Mouse (Mus musculus): ENCODE measurements at regions not wholly inside any gene's neighbourhood (a gene's known extent, or its start where the extent isn't known, plus 50 kb on each side); places are given as distances from the start of the nearest gene placed in this dataset.

DNA sequence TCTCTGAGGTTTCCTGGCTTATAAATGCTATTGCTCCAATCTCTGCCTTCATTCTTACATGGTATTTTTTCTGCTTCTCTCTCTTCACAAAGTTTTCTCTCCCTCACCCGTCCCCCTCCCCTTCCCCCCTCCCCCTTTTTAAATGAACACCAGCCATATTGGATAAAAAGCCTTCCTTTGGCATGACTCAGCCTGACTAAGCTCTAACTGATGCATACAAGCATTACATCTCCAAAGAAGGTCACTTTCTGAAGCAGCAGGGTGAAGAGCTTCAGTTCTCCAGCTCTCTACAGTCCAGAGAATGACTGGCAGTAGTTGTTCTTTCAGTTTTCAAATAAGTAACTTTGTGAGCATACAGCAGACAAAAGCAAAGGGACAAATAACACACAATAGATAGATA, 244.4 kb downstream of the Ttc32 start:
- no peak for TF ChIP-seq CTCF (IDR thresholded peaks at IDR 0.05)
- TF ChIP-seq POLR2A (IDR thresholded peaks at IDR 0.05; ENCODE audit: insufficient read depth, low read depth, low read length): no peak
- no peak for TF ChIP-seq EP300 (IDR thresholded peaks at IDR 0.05; ENCODE audit: insufficient read depth, low read depth, low read length)

DNA sequence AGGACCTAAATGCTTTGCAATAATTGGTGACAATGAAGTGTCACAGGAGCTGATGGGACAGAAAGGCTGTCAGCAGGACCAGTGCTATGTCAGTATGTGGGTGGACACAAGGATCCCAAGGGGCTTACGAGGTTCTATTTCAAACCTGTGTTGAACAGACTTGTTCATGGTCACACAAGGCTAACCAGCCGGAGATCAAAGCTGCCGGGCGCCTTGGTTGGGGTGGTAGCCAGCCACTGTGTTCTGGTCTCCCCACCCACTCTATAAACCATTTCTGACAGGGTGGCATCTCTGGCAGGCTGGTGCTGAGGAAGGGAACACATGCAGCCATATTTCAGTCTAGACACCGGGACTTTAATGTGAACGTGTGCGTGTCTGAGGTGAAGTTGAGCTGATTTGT, 245.9 kb downstream of the Ttc32 start:
- Histone ChIP-seq H3K4me3 (no peak overlapping the region), H3K27me3 (ENCODE audit: control insufficient read depth, insufficient read depth, low read length) (no peaks in the 10 kb centered on the region), H3K79me2 (replicated peaks; ENCODE audit: control insufficient read depth, insufficient read depth, low read length) (no peaks in the 10 kb centered on the region), H3K27ac (no peak overlapping the region), H3K9ac (ENCODE audit: low read depth, low read length) (no peak overlapping the region), H3K4me1 (ENCODE audit: control insufficient read depth, insufficient read depth, low read length) (no peaks in the 10 kb centered on the region), H3K36me3 (ENCODE audit: control insufficient read depth, insufficient read depth, low read length) (no peaks in the 10 kb centered on the region)
- TF ChIP-seq CTCF (IDR thresholded peaks at IDR 0.05) (no peak), POLR2A (IDR thresholded peaks at IDR 0.05; ENCODE audit: insufficient read depth, low read depth, low read length) (no peak), EP300 (IDR thresholded peaks at IDR 0.05; ENCODE audit: insufficient read depth, low read depth, low read length) (no peak)
- intact Hi-C loops (cut with DNase I): no loop called here
- 91% methylated on average over 7 of the region's 7 CpGs for WGBS
- DNase-seq: no peak

More for the DNA sequence above, 244.4 kb downstream of the Ttc32 start:
- Histone ChIP-seq H3K27ac (no peak overlapping the region), H3K79me2 (replicated peaks; ENCODE audit: control insufficient read depth, insufficient read depth, low read length) (no peaks in the 10 kb centered on the region), H3K27me3 (ENCODE audit: control insufficient read depth, insufficient read depth, low read length) (no peaks in the 10 kb centered on the region), H3K9ac (ENCODE audit: low read depth, low read length) (no peak overlapping the region), H3K4me3 (no peak overlapping the region), H3K4me1 (ENCODE audit: control insufficient read depth, insufficient read depth, low read length) (no peaks in the 10 kb centered on the region), H3K36me3 (ENCODE audit: control insufficient read depth, insufficient read depth, low read length) (no peaks in the 10 kb centered on the region)
- WGBS: 21% methylated on average over 1 of the region's 1 CpGs
- no peak for DNase-seq
- intact Hi-C loops (cut with DNase I): no loop called here

- WGBS: 44% methylated on average over 5 of the region's 5 CpGs
- H3K36me3 ChIP-seq (ENCODE audit: control insufficient read depth, insufficient read depth, low read length): no peaks in the 10 kb centered on the region
Observed at GRCm38 (mm10) chr12:9278735-9279134, 248.9 kb downstream of the Ttc32 start.

GRCm38 (mm10) chr12:9279893-9280605, 250.3 kb downstream of the Ttc32 start:
- Histone ChIP-seq H3K9ac (ENCODE audit: low read depth, low read length) (no peak overlapping the region), H3K27ac (no peak overlapping the region), H3K27me3 (ENCODE audit: control insufficient read depth, insufficient read depth, low read length) (no peaks in the 10 kb centered on the region), H3K4me1 (ENCODE audit: control insufficient read depth, insufficient read depth, low read length) (no peaks in the 10 kb centered on the region), H3K79me2 (replicated peaks; ENCODE audit: control insufficient read depth, insufficient read depth, low read length) (no peaks in the 10 kb centered on the region), H3K36me3 (ENCODE audit: control insufficient read depth, insufficient read depth, low read length) (no peaks in the 10 kb centered on the region), H3K4me3 (no peak overlapping the region)
- DNase-seq: no peak
- intact Hi-C loops (cut with DNase I): no loop called here
- 54% methylated on average over 5 of the region's 5 CpGs for WGBS
- TF ChIP-seq CTCF (IDR thresholded peaks at IDR 0.05) (no peak), EP300 (IDR thresholded peaks at IDR 0.05; ENCODE audit: insufficient read depth, low read depth, low read length) (no peak), POLR2A (IDR thresholded peaks at IDR 0.05; ENCODE audit: insufficient read depth, low read depth, low read length) (no peak)

More at GRCm38 (mm10) chr12:9278735-9279134, 248.9 kb downstream of the Ttc32 start:
- H3K27ac ChIP-seq: no peak overlapping the region
- no peak overlapping the region for H3K9ac ChIP-seq (ENCODE audit: low read depth, low read length)
- no peak for DNase-seq
- no peak for TF ChIP-seq POLR2A (IDR thresholded peaks at IDR 0.05; ENCODE audit: insufficient read depth, low read depth, low read length)
- no peak for TF ChIP-seq EP300 (IDR thresholded peaks at IDR 0.05; ENCODE audit: insufficient read depth, low read depth, low read length)
- TF ChIP-seq CTCF (IDR thresholded peaks at IDR 0.05): no peak
- intact Hi-C loops (cut with DNase I): no loop called here
- no peak overlapping the region for H3K4me3 ChIP-seq
- no peaks in the 10 kb centered on the region for H3K79me2 ChIP-seq (replicated peaks; ENCODE audit: control insufficient read depth, insufficient read depth, low read length)
- H3K4me1 ChIP-seq (ENCODE audit: control insufficient read depth, insufficient read depth, low read length): no peaks in the 10 kb centered on the region
- H3K27me3 ChIP-seq (ENCODE audit: control insufficient read depth, insufficient read depth, low read length): no peaks in the 10 kb centered on the region

- WGBS: 88% methylated on average over 2 of the region's 2 CpGs
- TF ChIP-seq POLR2A (IDR thresholded peaks at IDR 0.05; ENCODE audit: insufficient read depth, low read depth, low read length): no peak
- no peak for TF ChIP-seq EP300 (IDR thresholded peaks at IDR 0.05; ENCODE audit: insufficient read depth, low read depth, low read length)
- no peak for TF ChIP-seq CTCF (IDR thresholded peaks at IDR 0.05)
- Histone ChIP-seq H3K9ac (ENCODE audit: low read depth, low read length) (no peak overlapping the region), H3K27ac (no peak overlapping the region), H3K4me3 (no peak overlapping the region), H3K36me3 (ENCODE audit: control insufficient read depth, insufficient read depth, low read length) (no peaks in the 10 kb centered on the region), H3K79me2 (replicated peaks; ENCODE audit: control insufficient read depth, insufficient read depth, low read length) (no peaks in the 10 kb centered on the region), H3K4me1 (ENCODE audit: control insufficient read depth, insufficient read depth, low read length) (no peaks in the 10 kb centered on the region), H3K27me3 (ENCODE audit: control insufficient read depth, insufficient read depth, low read length) (no peaks in the 10 kb centered on the region)
- DNase-seq: no peak
- intact Hi-C loops (cut with DNase I): no loop called here
Observed at GRCm38 (mm10) chr12:9287271-9287670, 257.5 kb downstream of the Ttc32 start.

DNA sequence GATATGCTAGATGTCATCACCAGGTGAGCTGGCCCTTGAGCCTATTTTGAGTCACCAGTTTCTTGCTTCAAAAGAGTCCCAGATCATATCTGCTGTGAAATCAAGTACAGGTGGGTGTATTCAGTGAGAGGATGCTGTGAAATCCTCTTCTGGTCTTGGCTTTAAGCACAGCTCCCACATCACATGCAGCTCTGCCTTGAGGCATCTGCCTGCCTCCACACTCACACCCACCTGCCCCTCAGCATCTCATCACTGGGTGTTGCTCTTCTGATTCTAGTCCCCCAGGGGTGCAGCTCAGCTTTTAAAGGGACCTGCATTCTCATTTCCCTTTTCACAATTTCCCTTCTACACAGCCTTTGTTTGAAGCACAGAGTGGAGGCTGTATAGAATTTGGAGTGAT, 262.9 kb downstream of the Ttc32 start:
- Histone ChIP-seq H3K27ac (no peak overlapping the region), H3K9ac (ENCODE audit: low read depth, low read length) (no peak overlapping the region), H3K36me3 (ENCODE audit: control insufficient read depth, insufficient read depth, low read length) (no peaks in the 10 kb centered on the region), H3K4me1 (ENCODE audit: control insufficient read depth, insufficient read depth, low read length) (no peaks in the 10 kb centered on the region), H3K27me3 (ENCODE audit: control insufficient read depth, insufficient read depth, low read length) (no peaks in the 10 kb centered on the region), H3K4me3 (no peak overlapping the region), H3K79me2 (replicated peaks; ENCODE audit: control insufficient read depth, insufficient read depth, low read length) (no peaks in the 10 kb centered on the region)
- no peak for DNase-seq
- intact Hi-C loops (cut with DNase I): no loop called here
- TF ChIP-seq EP300 (IDR thresholded peaks at IDR 0.05; ENCODE audit: insufficient read depth, low read depth, low read length): no peak
